Mouse (Mus musculus) forebrain, postnatal 0 days (tissue): ENCODE data around the gene Msmo1. TPM values are rescaled to one million over a fixed set of nuclear protein-coding genes. Genes with fewer than 3 reads are reported as not detected.

Source experiments
- ATAC-seq: fragments of 200-750 bp; cut with Nextera tagmentation; 2 replicates; pipeline ENCODE4 v1.8.0; 2017; ENCODE audit warnings: mild to moderate bottlenecking, moderate library complexity
- DNase-seq: peaks from one replicate; pipeline ENCODE4 v3.0.0-alpha.2; 2015
- H3K27ac ChIP-seq: fragments of 300-500 bp; sonication (generic); 2 replicates; pipeline ENCODE4 v1.5.1; 2014; ENCODE audit warnings: low read depth, mild to moderate bottlenecking, antibody characterized with exemption, low read length, moderate library complexity, mixed read lengths
- H3K27me3 ChIP-seq: fragments of 300-500 bp; sonication (generic); 2 replicates; pipeline ENCODE4 v1.6.1; 2014; ENCODE audit warnings: mild to moderate bottlenecking, low read length, mixed read lengths; ENCODE audit not compliant: insufficient read depth
- H3K36me3 ChIP-seq: fragments of 300-500 bp; sonication (generic); 2 replicates; pipeline ENCODE4 v1.6.1; 2014; ENCODE audit warnings: mild to moderate bottlenecking, moderate library complexity; ENCODE audit not compliant: insufficient read depth
- H3K4me1 ChIP-seq: fragments of 300-500 bp; sonication (generic); 2 replicates; pipeline ENCODE4 v1.6.1; 2014; ENCODE audit warnings: antibody characterized with exemption; ENCODE audit not compliant: insufficient read depth
- H3K4me2 ChIP-seq: fragments of 300-500 bp; sonication (generic); 2 replicates; pipeline ENCODE4 v1.6.1; 2014; ENCODE audit warnings: low read depth, mild to moderate bottlenecking, moderate library complexity
- H3K4me3 ChIP-seq: fragments of 300-500 bp; sonication (generic); 2 replicates; pipeline ENCODE4 v1.5.1; 2014; ENCODE audit warnings: low read depth, low read length, mixed read lengths
- H3K9ac ChIP-seq: fragments of 300-500 bp; sonication (generic); 2 replicates; pipeline ENCODE4 v1.6.1; 2014; ENCODE audit warnings: mild to moderate bottlenecking
- H3K9me3 ChIP-seq: fragments of 300-500 bp; sonication (generic); 2 replicates; pipeline ENCODE4 v1.6.1; 2016; ENCODE audit warnings: low read length
- CTCF ChIP-seq: sonication (generic); IDR thresholded peaks from 2 replicates; pipeline ENCODE4 v1.5.1; 2016; ENCODE audit warnings: antibody characterized with exemption, control low read depth, low read depth
- WGBS: fragments of 180-500 bp; shearing (Covaris S2); extraction: QIAGEN DNeasy Blood & Tissue Kit; methylation state at CpG from one replicate; pipeline ENCODE4 v1.1.7; 2014; 5-methylcytosine and 5-hydroxymethylcytosine counted together
- polyA plus RNA-seq: library from polyadenylated mRNA; unstranded; fragments of >200 nt; fragmentation: Nextera tagmentation; extraction: Ambion mirVana; gene quantifications from 2 replicates; pipeline ENCODE4 v1.2.1, GENCODE M21; 2015
- total RNA-seq: library from RNA; depleted of rRNA; stranded (reverse); fragments of >200 nt; gene quantifications from 2 replicates; pipeline ENCODE4 v1.2.3, GENCODE M21; 2014; rRNA removed

The Msmo1 gene
- total and polyA plus RNA-seq, 2 experiments from 2014 or later = 107 to 133 TPM

DNA sequence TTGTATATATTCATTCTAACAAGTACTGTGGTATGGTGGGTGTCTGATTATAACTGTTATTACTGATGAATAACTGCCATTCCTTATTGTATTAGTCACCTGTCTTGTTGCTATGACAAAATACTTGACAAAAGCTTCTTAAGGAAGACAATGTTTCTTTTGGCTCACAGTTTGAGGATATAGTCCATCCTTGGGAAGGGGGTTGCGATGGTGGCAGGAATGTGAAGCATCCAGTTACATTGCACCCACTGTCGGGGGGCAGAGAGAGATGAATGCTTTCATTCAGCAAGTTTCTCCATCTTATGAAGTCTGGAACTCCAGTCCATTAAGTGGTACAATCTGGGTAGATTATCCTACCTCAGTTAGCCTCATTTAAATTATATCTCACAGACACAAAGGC, 60.7 kb downstream of the Msmo1 start:
- Histone ChIP-seq H3K4me2 (no peak overlapping the region), H3K4me1 (peaks cover 4% of the 10 kb centered on the region; the same call in 1 of the 2 replicates), H3K36me3 (no peaks in the 10 kb centered on the region), H3K27me3 (no peaks in the 10 kb centered on the region), H3K27ac (no peak overlapping the region), H3K4me3 (no peak overlapping the region), H3K9ac (no peak overlapping the region), H3K9me3 (no peaks in the 10 kb centered on the region)
- TF ChIP-seq CTCF = no peak
- DNase-seq = no peak
- 67% methylated on average over 2 of the region's 2 CpGs for WGBS
- no peak for ATAC-seq

DNA sequence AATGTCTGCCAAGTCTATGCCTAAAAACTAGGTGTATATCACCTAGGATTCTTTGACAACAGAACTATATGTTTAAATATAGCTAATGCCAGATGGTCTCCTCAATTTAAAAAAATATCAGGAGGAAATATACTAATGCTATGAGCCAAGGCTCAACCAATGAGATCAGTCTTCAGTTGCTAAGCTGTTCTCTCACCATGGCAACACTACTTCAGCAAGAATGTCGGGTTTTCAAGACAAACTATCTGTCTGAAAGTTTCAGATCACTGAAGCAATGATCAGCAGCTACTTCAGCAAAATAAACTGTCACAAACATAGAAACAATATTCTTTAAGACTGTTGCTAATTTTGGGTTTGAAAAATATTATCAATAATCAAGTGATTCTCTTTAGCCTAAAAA, 61.7 kb downstream of the Msmo1 start:
- Histone ChIP-seq H3K4me3 (no peak overlapping the region), H3K27ac (no peak overlapping the region), H3K4me2 (no peak overlapping the region), H3K27me3 (no peaks in the 10 kb centered on the region), H3K36me3 (no peaks in the 10 kb centered on the region), H3K9me3 (no peaks in the 10 kb centered on the region), H3K4me1 (peaks cover 4% of the 10 kb centered on the region; the same call in 1 of the 2 replicates), H3K9ac (no peak overlapping the region)
- TF ChIP-seq CTCF = no peak
- peak; percentile 77 for ATAC-seq
- peak; percentile 45 for DNase-seq
- WGBS = 19% methylated on average over 1 of the region's 1 CpGs

Other genes with a start within 250 kb of the Msmo1 start
- gene Cpe, start 40.7 kb downstream of the Msmo1 start, total RNA-seq = 557 and 627 TPM in 2 replicates
- 825 and 1,102 TPM in 2 replicates for gene Cpe, start 40.7 kb downstream of the Msmo1 start, polyA plus RNA-seq
- gene Klhl2, start 116.2 kb upstream of the Msmo1 start, total RNA-seq = 70.5 and 78.2 TPM in 2 replicates
- 31.8 and 43.6 TPM in 2 replicates for gene Klhl2, start 116.2 kb upstream of the Msmo1 start, polyA plus RNA-seq
- 10.8 and 14.5 TPM in 2 replicates for gene Tmem192, start 213.4 kb upstream of the Msmo1 start, total RNA-seq
- gene Tmem192, start 213.4 kb upstream of the Msmo1 start, polyA plus RNA-seq = 35.9 and 38.0 TPM in 2 replicates